Comparison of ENCODE assay signal across 29 mouse cellular contexts in the genomic region with DNA sequence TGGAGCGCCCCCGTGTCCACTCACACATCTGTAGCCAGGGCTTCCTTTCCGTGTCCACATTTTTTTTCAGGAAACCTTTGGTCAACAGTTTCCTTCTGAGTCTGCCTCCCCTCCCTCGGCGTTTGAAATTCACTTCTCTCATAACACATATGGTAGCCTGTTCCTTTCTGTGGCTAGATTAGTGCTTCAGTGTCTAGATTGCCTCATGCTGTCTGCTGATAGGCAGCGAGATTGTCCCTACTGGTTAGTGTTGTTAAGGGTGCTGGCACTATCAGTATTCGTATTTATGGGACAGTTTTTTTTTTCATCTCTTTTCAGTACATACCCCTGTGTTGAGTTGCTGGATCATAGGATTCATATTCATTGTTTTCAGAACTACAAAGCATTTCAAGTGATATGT. TPM values are rescaled to one million over a fixed set of nuclear protein-coding genes. Genes with fewer than 3 reads are reported as not detected.
DNase-seq lines count a peak whose midpoint lies in the region; ATAC-seq and TF ChIP-seq lines count a peak whose summit lies in the region.
"Had no signal": no experiment of that assay in that cellular context is flagged by ENCODE, and none has a peak within 500 bp of the region (broad histone marks: within the 10 kb centered on the region; RNA-seq: fewer than 3 reads in every experiment).

No protein-coding gene starts in this region.

- no peak overlapping the region for H3K27ac ChIP-seq in liver, embryonic 11.5 days (ENCODE audit: low read depth, low read length)
- H3K27ac ChIP-seq in liver, postnatal 0 days (ENCODE audit: low read depth): no peak overlapping the region
- H3K27ac ChIP-seq: embryonic facial prominence, embryonic 12.5 days; hindbrain, embryonic 14.5 days; liver, embryonic 15.5 days; lung, embryonic 15.5 days had no signal

- no peak for TF ChIP-seq CTCF in liver, postnatal 0 days (IDR thresholded peaks at IDR 0.05; ENCODE audit: low read depth)

- H3K9me3 ChIP-seq in liver, embryonic 11.5 days (ENCODE audit: control insufficient read depth, low read length): no peaks in the 10 kb centered on the region
- H3K9me3 ChIP-seq in liver, postnatal 0 days (ENCODE audit: low read length): no peaks in the 10 kb centered on the region
- H3K9me3 ChIP-seq: embryonic facial prominence, embryonic 12.5 days; liver, embryonic 15.5 days; lung, embryonic 15.5 days had no signal

- no peak overlapping the region for H3K4me3 ChIP-seq in liver, embryonic 11.5 days (ENCODE audit: low read depth, low read length)
- H3K4me3 ChIP-seq in liver, postnatal 0 days (ENCODE audit: low read depth, low read length): no peak overlapping the region
- H3K4me3 ChIP-seq: embryonic facial prominence, embryonic 12.5 days; liver, embryonic 15.5 days; lung, embryonic 15.5 days had no signal

- no peak for TF ChIP-seq EP300 in liver, postnatal 0 days (IDR thresholded peaks at IDR 0.05; ENCODE audit: low read depth)

- 0 out of 2 replicates have a peak, but pooled peaks cover 2% of the 10 kb centered on the region for H3K36me3 ChIP-seq in liver, embryonic 11.5 days (ENCODE audit: control insufficient read depth, insufficient read depth, low read length)
- no peaks in the 10 kb centered on the region for H3K36me3 ChIP-seq in liver, postnatal 0 days (replicated peaks; ENCODE audit: insufficient read depth, low read length)
- H3K36me3 ChIP-seq: embryonic facial prominence, embryonic 12.5 days; liver, embryonic 15.5 days; lung, embryonic 15.5 days had no signal

- DNase-seq in liver, embryonic 11.5 days (ENCODE audit: low spot score): peak; percentile 31
- DNase-seq in liver, postnatal 0 days: no peak
- DNase-seq in MEL-GATA-1-ER (ENCODE audit: extremely low read depth, low read depth): peak; percentile 40
- no peak for DNase-seq in cerebellum, adult 8-10 months
- no peak for DNase-seq in thymus, postnatal 25 days
- DNase-seq in lung, postnatal 10 days: no peak
- DNase-seq: adrenal gland, postnatal 25 days; cerebellum, adult 2 months; cerebellum, postnatal 25 days; gastrocnemius, postnatal 14 days; heart, adult 18-20 months; heart, postnatal 4 days; kidney, adult 9 months; kidney, postnatal 10 days; layer of hippocampus, adult 9-11 months; lung, postnatal 36 days; midbrain, embryonic 14.5 days; spleen, adult 18-20 months; thymus, postnatal 14 days had no signal

- H3K9ac ChIP-seq in liver, embryonic 11.5 days (ENCODE audit: low read depth, low read length): no peak overlapping the region
- no peak overlapping the region for H3K9ac ChIP-seq in liver, postnatal 0 days (replicated peaks)
- H3K9ac ChIP-seq: embryonic facial prominence, embryonic 12.5 days; hindbrain, embryonic 14.5 days; liver, embryonic 15.5 days; lung, embryonic 15.5 days had no signal

- no peaks in the 10 kb centered on the region for H3K27me3 ChIP-seq in liver, embryonic 11.5 days (replicated peaks; ENCODE audit: control insufficient read depth, insufficient read depth, low read length)
- no peaks in the 10 kb centered on the region for H3K27me3 ChIP-seq in liver, postnatal 0 days (ENCODE audit: insufficient read depth, low read length)
- H3K27me3 ChIP-seq: CH12.LX; embryonic facial prominence, embryonic 12.5 days; liver, embryonic 15.5 days; lung, embryonic 15.5 days; Patski had no signal

- peak; percentile 74 for ATAC-seq in liver, embryonic 11.5 days (replicated peaks; ENCODE audit: low FRiP score)
- no peak for ATAC-seq in liver, postnatal 0 days
- peak; percentile 37 to 69; a peak in 3 of 4 replicates for ATAC-seq in hematopoietic stem cell, adult 5-6 weeks (replicated peaks in 1 of 2; ENCODE audit: insufficient read depth in 1 of 2, low FRiP score in 2 of 2, low TSS enrichment in 1 of 2, low read depth in 1 of 2, poor library complexity in 2 of 2, severe bottlenecking in 2 of 2)
- ATAC-seq: forebrain, embryonic 14.5 days; intestine, postnatal 0 days; Patski had no signal

- WGBS in liver, embryonic 11.5 days: 36% methylated on average over 7 of the region's 7 CpGs
- WGBS in liver, postnatal 0 days (ENCODE audit: insufficient replicate concordance): 22% methylated on average over 7 of the region's 7 CpGs

- H3K4me1 ChIP-seq in liver, embryonic 11.5 days (replicated peaks; ENCODE audit: control insufficient read depth, insufficient read depth, low read length): peaks cover 6% of the 10 kb centered on the region; the same call in 1 of the 2 replicates
- H3K4me1 ChIP-seq in liver, postnatal 0 days (ENCODE audit: insufficient read depth): peaks cover 6% of the 10 kb centered on the region; the same call in 1 of the 2 replicates
- H3K4me1 ChIP-seq: liver, embryonic 15.5 days; lung, embryonic 15.5 days had no signal

- H3K4me2 ChIP-seq in liver, embryonic 11.5 days: no peak overlapping the region
- H3K4me2 ChIP-seq in liver, postnatal 0 days (ENCODE audit: low read depth, low read length): no peak overlapping the region
- H3K4me2 ChIP-seq: embryonic facial prominence, embryonic 12.5 days; heart, embryonic 11.5 days; hindbrain, embryonic 14.5 days; liver, embryonic 15.5 days; lung, embryonic 15.5 days had no signal

RNA-seq across cellular contexts. Expression of a gene that starts 53.7 kb away (rescaled TPM):
- 428 and 442 TPM in 2 replicates for polyA plus RNA-seq in liver, embryonic 11.5 days (2014; fragmentation: Nextera tagmentation; extraction: Ambion mirVana)
- polyA plus RNA-seq in liver, postnatal 0 days (2015; fragmentation: Nextera tagmentation; extraction: Ambion mirVana): 195 and 199 TPM in 2 replicates
- 130 and 159 TPM in 2 replicates for total RNA-seq in hematopoietic stem cell, adult 5-6 weeks (2017)

RNA-seq across cellular contexts. Expression of a gene that starts 54.0 kb away (rescaled TPM):
- 5.8 and 7.3 TPM in 2 replicates for polyA plus RNA-seq in liver, embryonic 11.5 days (2014; fragmentation: Nextera tagmentation; extraction: Ambion mirVana)
- 2.1 and 4.4 TPM in 2 replicates for polyA plus RNA-seq in liver, postnatal 0 days (2015; fragmentation: Nextera tagmentation; extraction: Ambion mirVana)
- 1.8 and 2.0 TPM in 2 replicates for total RNA-seq in hematopoietic stem cell, adult 5-6 weeks (2017)

Comparison
In these comparisons a context has a peak if more than half of its experiments do, and no peak if none do; other contexts are left out.
1. DNase-seq: peak in liver, embryonic 11.5 days (single experiment) and MEL-GATA-1-ER (single experiment); none in liver, postnatal 0 days (single experiment), cerebellum, adult 8-10 months (single experiment), thymus, postnatal 25 days (single experiment) and lung, postnatal 10 days (single experiment).